In the genomic region with DNA sequence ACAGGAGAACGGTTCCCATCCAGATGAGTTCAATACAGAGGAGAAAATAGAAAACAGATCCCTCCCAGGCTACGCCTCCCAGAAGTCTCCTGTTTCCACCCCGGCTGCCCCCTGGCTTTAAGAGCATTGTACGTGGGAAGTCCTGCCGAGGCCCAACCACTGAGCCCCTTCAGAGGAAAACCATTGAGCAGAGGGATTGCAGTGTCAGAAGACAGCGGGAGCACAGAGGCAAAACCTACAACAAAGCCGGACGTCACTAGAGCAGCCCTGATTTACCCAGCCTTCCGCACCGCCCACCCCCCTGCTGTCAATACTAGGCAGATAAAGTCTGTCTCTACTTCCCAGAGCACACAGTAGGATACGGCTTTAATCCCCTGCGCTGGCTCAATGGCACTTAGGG, we compare ENCODE assay signal across 8 mouse cellular contexts. TPM values are rescaled to one million over a fixed set of nuclear protein-coding genes. Genes with fewer than 3 reads are reported as not detected.
DNase-seq lines count a peak whose midpoint lies in the region; ATAC-seq and TF ChIP-seq lines count a peak whose summit lies in the region.

No protein-coding gene starts in this region.

- intact Hi-C loops in heart, postnatal 10 days (cut with DNase I) = loop anchor here (5.0 kb wide), 1 partner anchor 91 kb away; no protein-coding TSS in a partner anchor
- intact Hi-C loops in left cerebral cortex, postnatal 4 days (cut with DNase I) = loop anchor here (10.0 kb wide), 1 partner anchor 83 kb away; no protein-coding TSS in a partner anchor

- peak; percentile 25; the same call in 1 of the 2 replicates for TF ChIP-seq CTCF in midbrain, postnatal 0 days (IDR thresholded peaks at IDR 0.05)

- H3K27me3 ChIP-seq in midbrain, postnatal 0 days (ENCODE audit: insufficient read depth, low read length) = peaks cover 15% of the 10 kb centered on the region

- WGBS in midbrain, postnatal 0 days = under 1% methylated on average over 12 of the region's 12 CpGs

- ATAC-seq in midbrain, postnatal 0 days (ENCODE audit: low FRiP score) = peak; percentile 14; the same call in 1 of the 2 replicates
- no peak for ATAC-seq in inflammation-experienced regulatory T-cells, adult 6 months

- H3K27ac ChIP-seq in midbrain, postnatal 0 days (ENCODE audit: low read depth, low read length) = no peak overlapping the region

- no peak overlapping the region for H3K9ac ChIP-seq in midbrain, postnatal 0 days (replicated peaks; ENCODE audit: low read length, poor library complexity, severe bottlenecking)

- DNase-seq in ovary, postnatal 36 days (ENCODE audit: low spot score) = peak; percentile 11
- no peak for DNase-seq in ovary, postnatal 10 days (ENCODE audit: low spot score)
- DNase-seq in embryo, embryonic 11.5 days (ENCODE audit: low read depth, low spot score) = peak; percentile 52
- DNase-seq in heart, postnatal 10 days = peak; percentile 25 to 41
- DNase-seq in left cerebral cortex, postnatal 4 days = peak; percentile 24
- DNase-seq in midbrain, postnatal 0 days (ENCODE audit: low spot score) = peak; percentile 19
- no peak for DNase-seq in c-Kit-positive CD71-positive TER-119-positive erythroid progenitor cells, embryonic 14.5 days (ENCODE audit: low spot score)

- H3K4me2 ChIP-seq in midbrain, postnatal 0 days (ENCODE audit: low read depth, low read length, poor library complexity, severe bottlenecking) = peak overlapping the region; percentile 100

- H3K4me1 ChIP-seq in midbrain, postnatal 0 days (ENCODE audit: insufficient read depth, low read length) = no peaks in the 10 kb centered on the region

- no peaks in the 10 kb centered on the region for H3K9me3 ChIP-seq in midbrain, postnatal 0 days (ENCODE audit: low read length)

- H3K36me3 ChIP-seq in midbrain, postnatal 0 days (ENCODE audit: insufficient read depth, low read length) = no peaks in the 10 kb centered on the region

- H3K4me3 ChIP-seq in midbrain, postnatal 0 days (ENCODE audit: low read depth, low read length) = peak overlapping the region; percentile 56

RNA-seq across cellular contexts. Expression of a gene that starts 0.8 kb away (rescaled TPM):
- 1 to 10 TPM; 7.1 to 7.4 TPM for total RNA-seq in heart, postnatal 10 days (2021)
- 1 to 10 TPM; 7.2 to 7.7 TPM for total RNA-seq in left cerebral cortex, postnatal 4 days (2021)
- total RNA-seq in midbrain, postnatal 0 days (2014; rRNA removed) = 2.5 and 2.6 TPM in 2 replicates
- 1.3 and 2.4 TPM in 2 replicates for polyA plus RNA-seq in midbrain, postnatal 0 days (2015; fragmentation: Nextera tagmentation; extraction: Ambion mirVana)
- polyA plus RNA-seq in inflammation-experienced regulatory T-cells, adult 6 months (2017; shearing (Covaris generic)) = not detected

Comparison
In these comparisons a context has a peak if more than half of its experiments do, and no peak if none do; other contexts are left out.
1. DNase-seq: peak in ovary, postnatal 36 days (single experiment), embryo, embryonic 11.5 days (single experiment), heart, postnatal 10 days (2 of 2), left cerebral cortex, postnatal 4 days (single experiment) and midbrain, postnatal 0 days (single experiment); none in ovary, postnatal 10 days (single experiment) and c-Kit-positive CD71-positive TER-119-positive erythroid progenitor cells, embryonic 14.5 days (single experiment).